Mouse (Mus musculus) stomach, postnatal 0 days (tissue): Measurements from ENCODE around the gene Pgpep1. TPM values are rescaled to one million over a fixed set of nuclear protein-coding genes. Genes with fewer than 3 reads are reported as not detected.

Source experiments
- ATAC-seq: fragments of 200-750 bp; cut with Nextera tagmentation; 2 replicates; pipeline ENCODE4 v1.8.0; 2017; ENCODE audit not compliant: low FRiP score, low TSS enrichment
- DNase-seq: peaks from one replicate; pipeline ENCODE4 v3.0.0-alpha.2; 2016; ENCODE audit warnings: low spot score
- H3K27ac ChIP-seq: fragments of 300-500 bp; sonication (generic); replicated peaks from 2 replicates; pipeline ENCODE4 v1.5.1; 2014; ENCODE audit warnings: mild to moderate bottlenecking, control low read depth
- H3K27me3 ChIP-seq: fragments of 300-500 bp; sonication (generic); 2 replicates; pipeline ENCODE4 v1.6.1; 2014; ENCODE audit warnings: low read length; ENCODE audit not compliant: control insufficient read depth, insufficient read depth
- H3K36me3 ChIP-seq: fragments of 300-500 bp; sonication (generic); 2 replicates; pipeline ENCODE4 v1.6.1; 2014; ENCODE audit warnings: low read length, mixed read lengths; ENCODE audit not compliant: control insufficient read depth, insufficient read depth
- H3K4me1 ChIP-seq: fragments of 300-500 bp; sonication (generic); replicated peaks from 2 replicates; pipeline ENCODE4 v1.6.1; 2014; ENCODE audit warnings: antibody characterized with exemption; ENCODE audit not compliant: control insufficient read depth, insufficient read depth
- H3K4me2 ChIP-seq: fragments of 300-500 bp; sonication (generic); replicated peaks from 2 replicates; pipeline ENCODE4 v1.6.1; 2014; ENCODE audit warnings: low read depth, mild to moderate bottlenecking, control low read depth, moderate library complexity
- H3K4me3 ChIP-seq: fragments of 300-500 bp; sonication (generic); 2 replicates; pipeline ENCODE4 v1.5.1; 2014; ENCODE audit warnings: low read depth, low read length, control low read depth
- H3K9ac ChIP-seq: fragments of 300-500 bp; sonication (generic); 2 replicates; pipeline ENCODE4 v1.6.1; 2014; ENCODE audit warnings: mild to moderate bottlenecking, low read length, control low read depth, mixed read lengths
- H3K9me3 ChIP-seq: fragments of 300-500 bp; sonication (generic); 2 replicates; pipeline ENCODE4 v1.6.1; 2016; ENCODE audit warnings: low read length; ENCODE audit not compliant: control insufficient read depth
- CTCF ChIP-seq: IDR thresholded peaks from 2 replicates; pipeline ENCODE4 v1.5.1; 2016; ENCODE audit warnings: antibody characterized with exemption, low read depth, mild to moderate bottlenecking, moderate library complexity
- EP300 ChIP-seq: optimal IDR thresholded peaks from 2 replicates; pipeline ENCODE3; 2016; ENCODE audit warnings: antibody characterized with exemption
- WGBS: fragments of 180-500 bp; shearing (Covaris S2); extraction: QIAGEN DNeasy Blood & Tissue Kit; methylation state at CpG from one replicate; pipeline ENCODE4 v1.1.7; 2014; 5-methylcytosine and 5-hydroxymethylcytosine counted together
- polyA plus RNA-seq: library from polyadenylated mRNA; unstranded; fragments of >200 nt; fragmentation: Nextera tagmentation; extraction: Ambion mirVana; gene quantifications from 2 replicates; pipeline ENCODE4 v1.2.1, GENCODE M21; 2015

Pgpep1 gene
- polyA plus RNA-seq, 1 experiment from 2014 or later, result 23.3 TPM

- no peaks in the 10 kb centered on the region for H3K27me3 ChIP-seq
- no peaks in the 10 kb centered on the region for H3K9me3 ChIP-seq
- ATAC-seq (no peak), DNase-seq (peak; percentile 21)
- no peak overlapping the region for H3K4me2 ChIP-seq
- TF ChIP-seq CTCF (peak; percentile 50), EP300 (no peak)
- no peak overlapping the region for H3K9ac ChIP-seq
- no peak overlapping the region for H3K27ac ChIP-seq
- WGBS, result 88% methylated on average over 17 of the region's 17 CpGs
- peaks cover 8% of the 10 kb centered on the region for H3K4me1 ChIP-seq
- H3K36me3 ChIP-seq, result peaks cover under 1% of the 10 kb centered on the region; the same call in 1 of the 2 replicates
- H3K4me3 ChIP-seq, result no peak overlapping the region
Observed at GRCm38 (mm10) chr8:70596775-70597416, 63.3 kb downstream of the Pgpep1 start.

Other genes with a start within 250 kb of the Pgpep1 start
- gene Crtc1, start 220.8 kb downstream of the Pgpep1 start, polyA plus RNA-seq, result 8.0 and 8.4 TPM in 2 replicates
- gene Klhl26, start 183.4 kb downstream of the Pgpep1 start, polyA plus RNA-seq, result 10.4 and 12.4 TPM in 2 replicates
- 2.4 and 2.8 TPM in 2 replicates for gene Tmem59l, start 173.0 kb downstream of the Pgpep1 start, polyA plus RNA-seq
- gene Crlf1, start 167.2 kb downstream of the Pgpep1 start, polyA plus RNA-seq, result 5.8 and 6.5 TPM in 2 replicates
- gene Rex1bd, start 153.6 kb downstream of the Pgpep1 start, polyA plus RNA-seq, result 119 and 122 TPM in 2 replicates
- 951 and 966 TPM in 2 replicates for gene Uba52, start 149.6 kb downstream of the Pgpep1 start, polyA plus RNA-seq
- gene Fkbp8, start 132.7 kb downstream of the Pgpep1 start, polyA plus RNA-seq, result 179 and 188 TPM in 2 replicates
- gene Kxd1, start 132.4 kb downstream of the Pgpep1 start, polyA plus RNA-seq, result 47.1 and 54.6 TPM in 2 replicates
- gene Ell, start 120.9 kb downstream of the Pgpep1 start, polyA plus RNA-seq, result 11.1 and 13.5 TPM in 2 replicates
- 37.4 and 39.3 TPM in 2 replicates for gene Isyna1, start 66.0 kb downstream of the Pgpep1 start, polyA plus RNA-seq
- 66.7 and 83.8 TPM in 2 replicates for gene Ssbp4, start 51.5 kb downstream of the Pgpep1 start, polyA plus RNA-seq
- gene Lrrc25, start 44.2 kb downstream of the Pgpep1 start, polyA plus RNA-seq, result 2.3 and 2.7 TPM in 2 replicates
- 0.30 and 0.33 TPM in 2 replicates for gene Gdf15, start 27.9 kb downstream of the Pgpep1 start, polyA plus RNA-seq
- gene Lsm4, start 12.9 kb upstream of the Pgpep1 start, polyA plus RNA-seq, result 141 and 147 TPM in 2 replicates
- gene Jund, start 38.6 kb upstream of the Pgpep1 start, polyA plus RNA-seq, result 78.3 and 108 TPM in 2 replicates
- gene Iqcn, start 43.1 kb upstream of the Pgpep1 start, polyA plus RNA-seq, result 0.05 TPM in 1 of 2 replicates, not detected in the other
- 29.7 and 32.2 TPM in 2 replicates for gene Gm3336, start 58.2 kb upstream of the Pgpep1 start, polyA plus RNA-seq
- gene Pde4c, start 63.3 kb upstream of the Pgpep1 start, polyA plus RNA-seq, result 0.27 and 0.35 TPM in 2 replicates
- 18.9 and 19.0 TPM in 2 replicates for gene Rab3a, start 94.3 kb upstream of the Pgpep1 start, polyA plus RNA-seq
- 77.3 and 80.1 TPM in 2 replicates for gene Mpv17l2, start 100.6 kb upstream of the Pgpep1 start, polyA plus RNA-seq
- 36.8 and 39.0 TPM in 2 replicates for gene Pik3r2, start 116.3 kb upstream of the Pgpep1 start, polyA plus RNA-seq
- 5.6 and 5.7 TPM in 2 replicates for gene Mast3, start 144.7 kb upstream of the Pgpep1 start, polyA plus RNA-seq
- gene Il12rb1, start 148.1 kb upstream of the Pgpep1 start, polyA plus RNA-seq, result 0.19 and 0.29 TPM in 2 replicates
- gene Arrdc2, start 179.3 kb upstream of the Pgpep1 start, polyA plus RNA-seq, result 6.6 and 6.8 TPM in 2 replicates
- 0.64 and 0.72 TPM in 2 replicates for gene Kcnn1, start 202.9 kb upstream of the Pgpep1 start, polyA plus RNA-seq
- 73.2 and 74.1 TPM in 2 replicates for gene Ccdc124, start 213.5 kb upstream of the Pgpep1 start, polyA plus RNA-seq
- 42.8 and 58.5 TPM in 2 replicates for gene Slc5a5, start 232.4 kb upstream of the Pgpep1 start, polyA plus RNA-seq
- 4,207 and 4,214 TPM in 2 replicates for gene Rpl18a, start 237.0 kb upstream of the Pgpep1 start, polyA plus RNA-seq
- gene Map1s, start 245.5 kb upstream of the Pgpep1 start, polyA plus RNA-seq, result 15.2 and 15.6 TPM in 2 replicates